Mouse (Mus musculus) layer of hippocampus, adult 2 months (tissue): ENCODE results near the gene Vgll4. TPM values are rescaled to one million over a fixed set of nuclear protein-coding genes. Genes with fewer than 3 reads are reported as not detected.
"Not testable (repeated sequence)": the region's sequence is repeated elsewhere in the genome, so short reads cannot be mapped to it uniquely, and the experiment has no call there.

Experiments used
- DNase-seq, 2 experiments: peaks; one replicate each; pipeline ENCODE4 v3.0.0; 2022; ENCODE audit warnings: low spot score in 2 of 2
- H3K27ac ChIP-seq: fragments of 200-600 bp; 2 replicates; pipeline ENCODE4 v1.8.1; 2022
- H3K4me3 ChIP-seq: fragments of 200-600 bp; 2 replicates; pipeline ENCODE4 v1.8.1; 2022; ENCODE audit warnings: mild to moderate bottlenecking
- CTCF ChIP-seq: fragments of 200-600 bp; conservative IDR thresholded peaks from 2 replicates; pipeline ENCODE4 v1.8.1; 2022; ENCODE audit warnings: antibody characterized with exemption, mild to moderate bottlenecking, moderate library complexity
- total RNA-seq, 2 experiments: library from RNA; stranded (reverse); gene quantifications; 2 replicates each; pipeline ENCODE4 v1.2.3; 2021

Gene Vgll4
- total RNA-seq, 2 experiments from 2014 or later, result 44.2 to 44.8 TPM

GRCm38 (mm10) chr6:114890411-114891115, 79.2 kb downstream of the Vgll4 start:
- DNase-seq, result peak; percentile 80 to 83
- Histone ChIP-seq H3K27ac (peak overlapping the region; percentile 93), H3K4me3 (peak overlapping the region; percentile 14; the same call in 1 of the 2 replicates)
- peak; percentile 37; the same call in 1 of the 2 replicates for TF ChIP-seq CTCF

- peak overlapping the region; percentile 93 for H3K27ac ChIP-seq
- DNase-seq, H3K4me3 ChIP-seq: not testable (repeated sequence)
Measured at GRCm38 (mm10) chr6:114889971-114890370, 79.8 kb downstream of the Vgll4 start.

- DNase-seq, result peak; percentile 67 to 78
- Histone ChIP-seq H3K4me3 (peak overlapping the region; percentile 11; the same call in 1 of the 2 replicates), H3K27ac (peak overlapping the region; percentile 92)
- peak; percentile 75 for TF ChIP-seq CTCF
Measured at GRCm38 (mm10) chr6:114888922-114889321, 80.9 kb downstream of the Vgll4 start.

GRCm38 (mm10) chr6:114886504-114887361, 83.1 kb downstream of the Vgll4 start:
- no peak for DNase-seq
- no peak for TF ChIP-seq CTCF
- Histone ChIP-seq H3K4me3 (no peak overlapping the region), H3K27ac (peak overlapping the region; percentile 92)

GRCm38 (mm10) chr6:114886012-114886411, 83.8 kb downstream of the Vgll4 start:
- no peak for TF ChIP-seq CTCF
- no peak overlapping the region for H3K4me3 ChIP-seq
- DNase-seq, result no peak
- H3K27ac ChIP-seq, result peak overlapping the region; percentile 92

GRCm38 (mm10) chr6:114885129-114885528, 84.7 kb downstream of the Vgll4 start:
- Histone ChIP-seq H3K27ac (peak overlapping the region; percentile 92), H3K4me3 (no peak overlapping the region)
- TF ChIP-seq CTCF, result no peak
- no peak for DNase-seq

- Histone ChIP-seq H3K27ac (peak overlapping the region; percentile 92), H3K4me3 (no peak overlapping the region; the same call in 1 of the 2 replicates)
- no peak for TF ChIP-seq CTCF
- DNase-seq, result peak; percentile 49 to 85
Measured at GRCm38 (mm10) chr6:114883261-114883740, 86.5 kb downstream of the Vgll4 start.

- DNase-seq, result no peak
- TF ChIP-seq CTCF, result no peak
- Histone ChIP-seq H3K27ac (peak overlapping the region; percentile 92), H3K4me3 (no peak overlapping the region)
Measured at GRCm38 (mm10) chr6:114882675-114883074, 87.1 kb downstream of the Vgll4 start.

GRCm38 (mm10) chr6:114882212-114882611, 87.6 kb downstream of the Vgll4 start:
- Histone ChIP-seq H3K4me3 (no peak overlapping the region), H3K27ac (peak overlapping the region; percentile 92)
- DNase-seq, result no peak
- TF ChIP-seq CTCF, result no peak

GRCm38 (mm10) chr6:114880798-114881197, 89.0 kb downstream of the Vgll4 start:
- no peak for TF ChIP-seq CTCF
- DNase-seq, result no peak
- Histone ChIP-seq H3K4me3 (no peak overlapping the region), H3K27ac (peak overlapping the region; percentile 92)

GRCm38 (mm10) chr6:114878841-114879520, 90.8 kb downstream of the Vgll4 start:
- no peak for TF ChIP-seq CTCF
- DNase-seq, result no peak
- H3K27ac ChIP-seq, result peak overlapping the region; percentile 72
- H3K4me3 ChIP-seq, result no peak overlapping the region

GRCm38 (mm10) chr6:114876546-114876945, 93.2 kb downstream of the Vgll4 start:
- peak overlapping the region; percentile 74 for H3K27ac ChIP-seq
- TF ChIP-seq CTCF, result no peak
- DNase-seq, result no peak
- no peak overlapping the region for H3K4me3 ChIP-seq

GRCm38 (mm10) chr6:114876033-114876432, 93.8 kb downstream of the Vgll4 start:
- TF ChIP-seq CTCF, result no peak

More at GRCm38 (mm10) chr6:114876033-114876432, 93.8 kb downstream of the Vgll4 start:
- no peak overlapping the region for H3K4me3 ChIP-seq
- H3K27ac ChIP-seq, result peak overlapping the region; percentile 98
- no peak for DNase-seq
